Mouse (Mus musculus): ENCODE data around the gene Smoc2.

DNA sequence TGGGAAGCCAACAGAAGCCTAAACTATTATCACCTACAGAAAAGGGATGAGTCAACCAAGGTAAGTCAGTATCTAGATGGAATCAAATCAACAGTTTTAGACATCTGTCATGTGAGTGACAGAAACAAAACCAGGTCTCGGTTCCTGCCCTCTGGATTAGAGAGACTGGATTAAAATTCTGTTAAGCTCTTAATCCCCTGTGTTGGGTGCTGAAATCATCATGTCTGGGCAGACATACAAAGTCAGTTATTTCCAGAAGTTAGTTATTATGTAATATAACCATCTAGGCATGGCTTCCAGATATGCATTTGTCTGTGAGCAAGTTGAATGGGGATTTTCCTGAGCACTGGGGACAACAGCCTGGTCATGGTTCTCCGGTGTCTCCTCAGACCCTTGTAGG, 33.0 kb upstream of the Smoc2 start:
- no peak for TF ChIP-seq GATA1 (IDR thresholded peaks at IDR 0.05; ENCODE audit: low read length)
- no peak for TF ChIP-seq TAL1 (IDR thresholded peaks at IDR 0.05; ENCODE audit: low read length)
